Mouse (Mus musculus): Measurements from ENCODE around the gene Lztfl1. TPM values are rescaled to one million over a fixed set of nuclear protein-coding genes. Genes with fewer than 3 reads are reported as not detected.
"Not testable (repeated sequence)": the region's sequence is repeated elsewhere in the genome, so short reads cannot be mapped to it uniquely, and the experiment has no call there.

Lztfl1 gene
- 10 to 100 TPM; 55.8 to 77.4 TPM for total RNA-seq (2021)

DNA sequence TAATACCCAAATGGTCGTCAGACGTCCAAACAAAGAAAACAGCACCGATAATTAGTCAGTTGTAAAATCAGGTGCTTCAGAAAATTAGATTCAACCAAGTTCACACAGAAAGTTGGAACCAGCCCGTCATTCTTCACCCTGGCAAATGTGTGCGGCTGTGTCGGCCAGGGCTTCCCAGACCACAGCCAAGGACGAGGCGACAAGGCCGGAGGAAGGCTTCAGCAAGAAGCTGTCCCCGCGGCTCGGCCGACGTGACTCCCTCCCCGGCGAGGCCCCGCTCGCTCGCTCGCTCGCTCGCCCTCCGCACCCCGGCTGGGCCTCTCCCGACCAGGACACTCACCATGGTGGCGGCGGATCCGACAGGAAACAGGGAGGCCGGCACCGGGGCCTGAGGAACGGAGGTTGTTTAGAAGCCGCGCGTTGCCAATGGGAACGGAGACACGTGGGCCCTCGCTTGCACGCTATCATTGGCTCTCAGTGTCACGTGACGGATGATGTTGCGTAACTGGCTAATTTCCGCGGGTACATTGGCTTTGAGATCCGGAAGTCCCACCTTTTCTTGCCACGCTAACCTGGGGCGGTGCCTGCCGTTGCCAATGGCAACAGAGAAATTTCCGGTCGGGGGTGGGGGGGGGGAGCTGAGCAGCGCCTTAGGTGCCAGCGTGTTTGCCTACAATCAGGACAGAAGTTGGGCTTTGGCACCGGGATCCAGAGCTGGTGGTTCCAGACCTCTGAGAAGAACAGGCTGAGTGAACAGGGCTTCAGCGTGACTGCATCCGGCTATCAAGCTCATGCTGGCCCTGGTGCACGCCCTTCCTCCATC, at the start of gene Lztfl1:
Lztfl1 (minus strand) TSS at position 512 of the 823 bp plus-strand sequence.
- intact Hi-C loops (cut with DNase I): no loop called here
- DNase-seq (ENCODE audit: low spot score in 2 of 2): peak; percentile 93 to 96

DNA sequence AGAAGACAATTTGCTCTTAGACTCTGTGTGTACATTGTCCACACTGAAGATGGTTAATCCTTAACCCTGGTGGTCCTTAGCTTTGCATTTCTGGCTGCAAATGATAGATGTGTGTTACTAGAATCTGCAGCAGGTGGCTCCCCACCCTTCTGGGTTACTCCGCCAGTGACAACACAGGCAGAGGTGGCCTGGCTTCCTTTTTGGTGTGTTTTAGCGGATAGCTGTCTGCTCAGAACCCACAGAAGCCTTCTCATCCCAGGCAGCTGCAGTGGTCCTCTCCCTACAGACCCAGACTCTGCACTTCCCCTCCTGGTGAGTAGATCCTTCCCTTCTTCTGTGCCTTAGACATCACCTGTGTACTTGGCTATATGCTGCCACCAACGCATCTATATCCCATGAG, 49.5 kb upstream of the Lztfl1 start:
- intact Hi-C loops (cut with DNase I): no loop called here
- no peak for DNase-seq (ENCODE audit: low spot score in 2 of 2)

DNA sequence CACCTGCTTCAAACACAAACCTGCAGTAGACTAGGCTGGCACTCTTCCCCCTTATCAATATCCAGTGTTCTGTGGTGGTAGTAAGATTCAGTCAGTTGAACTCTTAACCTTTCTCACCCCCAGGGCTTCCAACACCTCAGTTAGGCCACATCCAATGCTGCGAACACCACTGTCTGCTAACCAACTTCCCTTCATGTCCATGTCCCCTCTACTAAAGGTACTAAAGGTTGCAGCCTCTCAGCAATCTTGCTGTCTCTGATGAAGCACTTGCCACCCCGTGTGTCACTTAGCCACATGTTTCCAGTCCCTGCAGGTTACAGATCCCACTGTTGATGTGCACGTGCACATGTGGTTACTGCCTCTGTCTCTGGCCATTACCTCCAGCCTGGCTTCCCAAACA, 46.3 kb upstream of the Lztfl1 start:
- no peak for DNase-seq (ENCODE audit: low spot score in 2 of 2)
- intact Hi-C loops (cut with DNase I): no loop called here

DNA sequence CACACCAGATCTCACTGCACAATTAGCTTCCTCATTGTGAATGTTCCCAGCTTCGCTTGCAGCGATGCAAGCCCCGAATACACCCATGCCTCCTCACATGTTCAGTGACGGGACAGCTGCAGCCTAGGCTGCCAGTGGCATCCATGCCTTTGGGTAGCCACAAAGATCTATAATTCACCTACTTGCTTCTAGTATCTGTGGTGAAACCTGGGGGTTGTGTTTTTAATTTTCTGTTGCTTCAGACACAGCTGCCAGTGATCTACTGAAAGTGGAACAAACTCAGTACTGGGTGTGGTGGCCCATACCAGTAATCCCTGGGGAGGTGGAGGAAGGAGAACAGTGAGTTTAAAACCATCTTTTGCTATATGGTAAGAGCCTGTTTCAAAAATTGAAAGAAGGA, 45.4 kb upstream of the Lztfl1 start:
- intact Hi-C loops (cut with DNase I): no loop called here
- no peak for DNase-seq (ENCODE audit: low spot score in 2 of 2)

DNA sequence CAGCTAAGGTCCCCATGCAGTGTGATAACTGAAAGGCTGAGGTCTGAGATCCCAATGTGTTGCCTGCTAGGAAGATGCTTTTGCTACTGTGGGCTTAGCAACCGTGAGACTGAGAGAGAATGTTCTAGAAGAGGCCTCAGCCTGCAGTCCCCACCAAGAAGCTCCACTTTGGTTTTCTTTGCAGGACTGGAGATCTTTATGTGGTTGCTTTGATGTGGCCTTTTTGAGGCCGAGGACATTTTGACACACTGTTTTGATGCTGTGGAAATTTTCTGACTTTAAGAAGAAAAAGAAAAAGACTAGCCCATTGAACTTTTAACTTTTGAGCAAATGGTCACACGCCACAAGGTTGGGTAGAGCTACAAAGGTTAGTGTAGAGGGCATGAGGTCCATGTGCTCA, 43.3 kb upstream of the Lztfl1 start:
- no peak for DNase-seq (ENCODE audit: low spot score in 2 of 2)
- intact Hi-C loops (cut with DNase I): no loop called here

DNA sequence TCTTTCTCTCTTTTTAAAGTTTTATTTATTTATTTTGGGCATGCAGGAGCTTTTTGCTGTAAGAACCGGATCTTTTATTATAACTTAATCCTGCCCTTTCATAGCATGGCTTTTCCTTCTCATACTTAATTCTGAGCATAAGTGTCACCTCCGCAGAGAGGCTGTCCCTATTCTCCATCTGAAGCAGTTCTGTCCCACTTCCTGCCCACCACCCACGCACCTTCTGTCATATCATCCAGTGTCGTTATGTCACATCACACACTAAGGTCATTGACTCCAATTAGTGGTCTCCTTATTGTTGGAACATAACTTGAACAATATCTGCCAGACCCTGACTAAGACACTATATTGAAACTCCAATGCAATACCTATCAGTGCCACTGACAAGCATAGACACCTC, 41.1 kb upstream of the Lztfl1 start:
- intact Hi-C loops (cut with DNase I): no loop called here
- DNase-seq (ENCODE audit: low spot score in 2 of 2): no peak

DNA sequence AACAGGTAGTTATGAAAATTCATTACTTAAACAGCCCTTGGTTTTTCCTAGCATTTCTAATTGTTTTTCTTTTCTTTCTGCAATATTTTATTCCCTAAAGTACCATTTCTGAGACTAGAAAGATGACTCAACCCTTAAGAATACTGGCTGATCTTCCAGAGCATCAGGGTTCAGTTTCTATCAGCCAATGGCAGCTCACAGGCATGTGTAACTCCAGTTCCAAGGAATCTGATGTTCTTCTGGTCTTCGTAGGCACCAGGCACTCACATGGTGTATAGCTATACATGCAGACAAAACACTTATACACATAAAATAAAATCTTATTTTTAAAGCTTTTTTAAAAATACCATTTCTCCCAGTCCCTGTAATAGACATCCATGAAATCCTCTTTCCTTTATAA, 40.7 kb upstream of the Lztfl1 start:
- no peak for DNase-seq (ENCODE audit: low spot score in 2 of 2)
- intact Hi-C loops (cut with DNase I): no loop called here

DNA sequence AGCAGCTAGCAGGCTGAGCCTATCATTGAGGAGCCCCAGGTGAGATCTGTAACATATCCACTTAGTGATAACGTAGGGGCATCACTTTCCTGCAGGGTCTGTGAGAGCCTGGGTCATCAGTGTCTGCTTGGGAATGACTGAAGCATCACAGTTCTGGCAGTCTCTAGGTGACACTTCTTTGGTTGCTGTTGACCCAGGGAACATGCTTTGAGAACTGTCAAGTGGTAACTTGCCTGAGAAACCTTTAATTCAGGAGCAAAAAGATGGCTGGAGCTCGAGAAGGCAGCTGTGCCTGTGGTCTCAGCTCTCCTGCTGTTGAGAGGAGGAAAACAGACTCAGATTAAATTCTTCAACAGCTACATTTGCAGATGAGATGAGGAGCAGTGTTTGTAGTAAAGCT, 39.8 kb upstream of the Lztfl1 start:
- no peak for DNase-seq (ENCODE audit: low spot score in 2 of 2)
- intact Hi-C loops (cut with DNase I): no loop called here

DNA sequence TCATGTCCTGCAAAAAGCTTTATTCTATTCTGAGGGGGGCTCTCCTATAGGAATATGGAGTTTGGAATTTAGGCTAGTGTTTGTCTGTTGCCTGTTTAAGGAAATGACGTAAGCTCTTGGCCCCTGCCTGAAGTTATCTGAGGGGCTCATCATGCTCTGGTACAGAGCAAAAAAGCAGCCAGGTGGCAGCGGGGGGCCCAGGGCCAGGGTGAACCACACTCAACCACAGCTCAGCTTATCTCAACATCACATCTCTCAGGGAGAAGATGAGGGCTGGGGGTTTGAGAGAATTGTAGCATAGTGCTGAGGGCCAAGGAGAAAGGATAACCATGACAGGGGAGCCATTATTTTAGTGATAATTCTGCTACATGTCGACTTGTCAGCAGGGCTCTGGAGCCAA, 39.3 kb upstream of the Lztfl1 start:
- intact Hi-C loops (cut with DNase I): no loop called here
- no peak for DNase-seq (ENCODE audit: low spot score in 2 of 2)

DNA sequence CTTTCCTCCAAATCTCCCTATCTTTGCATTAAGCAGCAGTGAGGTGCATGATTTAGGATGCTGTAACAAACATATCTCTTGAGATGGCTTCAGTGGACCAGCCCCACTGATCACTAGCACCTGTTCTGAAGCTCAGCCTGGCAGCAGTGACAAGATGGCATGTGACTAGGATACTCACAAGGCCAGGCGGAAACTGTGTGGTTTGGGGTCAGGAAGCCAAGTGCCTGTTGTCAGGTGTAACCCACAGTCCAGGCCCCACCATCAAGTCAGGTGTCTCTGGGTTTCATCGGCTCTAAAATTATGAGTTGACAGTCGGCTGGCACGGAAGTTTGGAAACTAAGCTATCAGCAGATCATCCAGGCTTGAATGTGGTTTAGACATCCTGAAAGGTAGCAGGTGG, 36.8 kb upstream of the Lztfl1 start:
- intact Hi-C loops (cut with DNase I): no loop called here
- no peak for DNase-seq (ENCODE audit: low spot score in 2 of 2)

DNA sequence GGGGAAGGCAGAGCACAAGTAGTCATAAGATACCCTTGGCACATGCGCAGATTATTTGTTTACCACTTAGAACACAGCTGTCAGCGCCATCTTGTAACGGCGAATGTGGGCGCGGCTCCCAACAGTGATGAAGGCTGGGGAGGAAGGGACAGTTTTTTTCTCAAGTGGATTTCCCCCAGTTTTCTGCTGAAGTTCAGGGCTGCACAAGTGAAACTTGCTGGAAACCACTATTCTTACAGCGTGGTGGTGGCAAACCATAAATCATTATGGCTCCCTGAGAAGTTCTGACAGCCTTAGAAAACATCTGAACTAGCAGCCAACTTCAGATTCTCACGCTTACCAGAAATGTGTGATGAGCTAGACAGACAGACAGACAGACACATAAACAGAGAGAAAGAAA, 32.2 kb upstream of the Lztfl1 start:
- DNase-seq (ENCODE audit: low spot score in 2 of 2); intact Hi-C loops (cut with DNase I): not testable (repeated sequence)

DNA sequence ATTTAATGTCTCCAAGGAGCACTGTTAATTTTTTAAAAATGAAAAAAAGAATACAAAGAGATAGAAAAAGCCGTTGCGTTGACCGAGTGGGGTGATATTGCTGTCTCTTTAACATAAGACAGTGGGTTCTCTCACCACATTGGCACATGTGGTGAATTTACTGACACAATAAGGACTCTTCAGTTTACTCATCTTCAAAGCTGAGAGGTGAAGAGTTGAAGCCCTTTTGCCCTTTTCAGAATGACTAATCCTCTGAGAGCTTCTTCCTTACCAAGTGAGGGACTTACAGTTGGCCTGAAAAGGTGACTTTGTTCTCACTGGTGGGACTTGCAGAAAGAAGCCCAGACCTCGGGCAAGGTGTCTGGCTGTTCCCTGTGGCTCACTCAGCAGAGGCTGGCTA, 23.3 kb upstream of the Lztfl1 start:
- intact Hi-C loops (cut with DNase I): no loop called here
- DNase-seq (ENCODE audit: low spot score in 2 of 2): no peak

DNA sequence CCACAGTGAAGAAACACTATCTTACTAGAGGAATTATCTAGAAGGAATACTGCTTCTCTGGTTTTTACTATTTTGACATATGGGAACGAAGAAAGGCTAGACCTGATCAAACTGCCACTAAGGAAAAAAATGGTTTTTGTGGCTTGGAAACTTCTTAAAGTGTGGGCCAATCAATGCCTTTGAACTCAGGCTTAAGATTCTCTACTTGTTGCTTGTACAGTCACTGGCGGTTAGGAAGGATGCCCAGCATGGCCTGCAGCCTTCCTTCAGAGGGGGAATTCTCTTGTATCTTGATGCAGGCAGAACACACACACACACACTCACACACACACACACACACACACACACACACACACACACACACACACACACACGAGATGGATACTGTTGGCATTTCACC, 16.6 kb upstream of the Lztfl1 start:
- intact Hi-C loops (cut with DNase I): no loop called here
- no peak for DNase-seq (ENCODE audit: low spot score in 2 of 2)

DNA sequence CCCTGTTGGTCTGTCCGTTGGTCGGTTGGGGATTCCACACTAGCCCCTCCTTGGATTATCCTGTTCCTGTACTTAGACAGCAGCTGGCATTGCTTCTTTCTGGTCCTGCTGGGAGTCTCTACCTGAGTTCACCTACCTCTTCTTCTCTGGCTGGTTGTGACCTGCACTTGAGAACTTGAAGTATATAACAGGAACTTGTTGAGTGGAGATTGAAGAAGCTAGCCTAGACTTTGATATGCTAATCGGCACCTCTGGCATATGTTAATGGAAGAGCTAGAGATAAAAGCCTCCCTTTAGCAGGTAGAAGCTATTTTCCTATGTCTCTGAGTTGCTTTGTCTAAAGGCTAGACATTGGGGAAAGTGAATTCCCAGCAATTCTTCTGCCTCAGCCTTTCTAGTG, 13.8 kb upstream of the Lztfl1 start:
- intact Hi-C loops (cut with DNase I): no loop called here
- no peak for DNase-seq (ENCODE audit: low spot score in 2 of 2)

DNA sequence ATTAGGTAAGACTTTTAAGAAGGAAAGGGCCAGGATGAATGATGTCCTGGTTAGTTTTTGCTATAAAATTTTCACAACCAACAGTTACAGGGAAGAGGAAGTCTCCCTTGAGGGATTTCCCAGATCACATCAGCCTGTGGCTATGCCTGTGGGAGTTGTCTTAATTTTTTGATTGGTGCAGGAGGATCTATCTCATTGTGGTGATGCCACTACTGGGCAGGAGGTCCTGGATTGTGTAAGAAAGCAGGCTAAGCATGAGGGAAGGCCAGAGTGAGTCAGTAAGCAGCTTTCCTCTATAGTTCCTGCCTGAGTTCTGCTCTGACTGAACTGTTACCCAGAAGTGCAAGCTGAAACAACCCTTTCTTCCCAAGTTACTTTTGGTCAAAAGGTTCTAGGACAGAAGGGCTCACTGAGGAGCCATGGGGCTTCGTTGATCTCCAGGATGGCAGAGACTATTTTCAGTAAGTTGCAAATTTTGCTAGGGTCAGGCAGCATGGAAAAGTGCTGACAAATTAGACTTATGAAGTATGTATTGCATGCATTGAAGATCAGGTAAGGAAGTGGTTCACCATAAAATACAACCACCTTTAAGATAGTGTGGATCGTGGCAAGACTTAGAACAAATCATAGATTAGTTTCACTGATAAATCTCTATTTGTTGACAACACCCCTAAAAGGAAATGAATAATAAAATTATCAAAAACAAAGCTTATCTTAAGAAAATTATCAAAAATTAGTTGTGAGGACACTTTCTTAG, 5.4 kb upstream of the Lztfl1 start:
- intact Hi-C loops (cut with DNase I): no loop called here
- no peak for DNase-seq (ENCODE audit: low spot score in 2 of 2)

DNA sequence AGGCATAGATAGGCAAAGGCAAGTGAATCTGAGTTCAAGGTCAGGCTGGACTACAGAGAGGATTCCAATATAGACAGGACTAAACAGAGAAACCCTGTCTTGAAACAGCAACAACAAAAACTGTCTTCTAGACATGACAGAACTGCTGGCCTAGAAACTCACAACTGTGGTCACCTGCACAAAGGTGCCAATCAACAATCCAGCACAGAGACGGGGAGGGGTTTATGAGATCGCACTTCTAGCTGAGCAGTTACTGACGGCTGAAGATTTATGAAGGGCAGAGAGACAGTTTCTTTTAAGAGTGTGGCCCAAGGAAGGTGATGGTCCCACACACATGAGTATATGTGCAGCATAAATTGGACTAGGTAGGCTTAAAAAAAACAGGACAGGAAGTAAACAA, 1.2 kb downstream of the Lztfl1 start:
- no peak for DNase-seq (ENCODE audit: low spot score in 2 of 2)
- intact Hi-C loops (cut with DNase I): no loop called here

DNA sequence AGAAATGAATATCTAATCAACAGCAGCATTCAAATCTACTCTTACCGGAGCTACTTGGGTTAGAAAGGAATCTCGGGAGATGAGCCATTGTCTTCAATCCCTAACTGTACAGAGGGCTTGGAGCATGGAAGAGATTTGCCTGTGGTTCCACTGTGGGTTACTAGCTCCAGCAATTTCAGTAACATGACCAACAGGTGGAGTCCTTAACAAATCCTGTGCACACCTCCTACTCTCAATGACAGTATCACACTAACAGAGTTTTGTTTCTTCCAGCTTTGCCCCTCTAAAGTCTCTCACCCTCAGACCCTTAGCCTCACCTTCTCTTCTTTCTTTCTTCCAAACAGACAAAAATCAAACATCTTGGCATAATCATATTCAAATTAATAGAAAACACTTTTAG, 4.4 kb downstream of the Lztfl1 start:
- DNase-seq (ENCODE audit: low spot score in 2 of 2): no peak
- intact Hi-C loops (cut with DNase I): no loop called here

DNA sequence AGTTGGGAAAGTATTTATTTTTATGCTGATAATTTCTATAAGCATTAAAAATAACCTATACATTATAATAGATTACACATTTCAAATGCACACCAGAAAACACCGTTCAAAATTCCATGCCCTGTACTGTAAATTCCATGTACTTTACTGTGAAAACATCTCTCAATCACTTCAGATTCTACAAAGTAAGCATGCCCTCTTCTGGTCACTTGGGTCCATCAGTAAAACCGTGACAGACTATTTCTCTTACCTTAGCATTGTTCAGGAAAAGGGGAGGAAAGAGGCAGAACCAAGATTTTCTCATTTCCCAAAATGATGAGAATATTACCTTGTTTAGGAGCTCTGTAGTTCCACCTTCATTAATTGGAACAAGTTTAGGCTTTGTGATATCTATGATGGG, 8.3 kb downstream of the Lztfl1 start:
- intact Hi-C loops (cut with DNase I): no loop called here
- no peak for DNase-seq (ENCODE audit: low spot score in 2 of 2)

DNA sequence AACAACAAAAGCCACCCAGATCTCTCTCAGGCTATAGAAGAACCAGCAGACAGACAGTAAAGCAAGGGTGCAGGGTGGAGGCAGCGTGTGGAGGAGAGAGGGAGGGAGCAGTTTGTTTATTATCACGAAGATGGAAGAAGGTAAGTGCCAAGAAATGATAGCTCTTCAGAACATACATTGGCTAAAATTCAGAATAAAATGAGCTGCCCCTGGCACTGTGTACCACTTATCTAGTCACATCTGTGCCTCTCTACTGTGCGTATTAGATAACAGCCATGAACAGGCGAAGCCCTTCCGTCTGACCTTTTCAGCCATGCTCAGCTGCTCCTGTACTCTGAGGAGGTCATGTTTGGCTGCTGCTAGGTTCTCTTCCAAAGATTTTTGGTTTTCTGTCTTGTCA, 15.7 kb downstream of the Lztfl1 start:
- intact Hi-C loops (cut with DNase I): no loop called here
- DNase-seq (ENCODE audit: low spot score in 2 of 2): no peak

DNA sequence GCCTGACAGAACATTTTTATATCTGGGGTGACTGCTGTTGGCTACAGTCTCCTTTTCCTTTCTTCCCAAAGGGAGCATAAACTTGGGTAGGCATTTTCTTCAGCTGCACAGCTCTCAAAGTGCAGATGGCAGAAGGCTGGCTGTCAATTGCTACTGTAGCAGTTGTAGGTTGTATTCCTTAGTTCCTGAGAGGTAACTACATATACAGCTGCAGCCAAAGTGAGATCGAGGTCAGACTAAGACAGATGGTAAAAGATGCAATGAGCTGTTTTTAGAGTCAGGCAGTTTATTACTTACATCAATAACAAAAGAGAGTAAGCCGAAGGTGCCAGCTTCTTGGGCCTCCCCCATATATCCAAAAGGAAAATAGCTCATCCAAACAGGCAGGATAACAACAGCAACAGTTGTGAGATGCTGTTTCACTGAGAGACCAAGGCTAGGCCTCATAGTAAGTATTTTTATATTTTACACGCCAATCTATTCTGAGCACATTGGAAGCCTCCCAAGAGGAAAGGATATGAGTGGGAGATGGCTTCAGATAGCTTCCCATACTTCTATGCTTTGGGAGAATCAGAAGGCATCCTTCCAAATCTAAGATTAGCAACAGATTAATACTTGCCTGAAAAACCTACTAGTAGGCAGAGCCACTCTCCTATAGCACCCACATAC, 21.7 kb downstream of the Lztfl1 start:
- DNase-seq (ENCODE audit: low spot score in 2 of 2): peak in 1 of 2 experiments; percentile 12
- intact Hi-C loops (cut with DNase I): no loop called here

DNA sequence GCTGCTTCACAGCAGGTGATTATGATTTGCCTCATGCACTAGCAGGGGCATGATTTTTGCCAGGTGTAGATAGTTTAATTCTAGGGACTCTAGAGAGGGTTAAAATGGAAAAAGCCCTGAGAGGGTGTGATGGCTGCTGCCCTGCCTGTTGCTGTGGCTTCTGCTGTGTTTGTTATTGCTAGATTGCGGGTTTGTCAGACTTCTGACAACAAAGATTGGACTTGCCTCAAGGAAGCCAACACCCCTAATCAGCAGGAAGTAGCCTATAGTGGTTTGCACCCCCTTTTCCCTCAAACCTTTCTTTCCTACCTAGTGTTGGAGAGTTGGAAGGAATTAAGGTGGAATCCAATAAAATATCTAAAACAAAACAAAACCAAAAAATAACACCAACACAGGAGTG, 29.3 kb downstream of the Lztfl1 start:
- intact Hi-C loops (cut with DNase I): no loop called here
- no peak for DNase-seq (ENCODE audit: low spot score in 2 of 2)
